Mouse (Mus musculus) natural killer cell, adult 2 months (primary cell): ENCODE results near the gene Acot3.

Source experiments
- DNase-seq, 2 experiments: peaks; one replicate each; pipeline ENCODE4 v3.0.0; 2022; ENCODE audit warnings: low spot score in 2 of 2

The Acot3 gene

GRCm38 (mm10) chr12:84100604-84101492 lies 48.9 kb downstream of the Acot3 start, which contains the start of gene Acot6:
Gene Acot6, plus strand, starts transcription at chr12:84100654.
- DNase-seq: peak; percentile 6 to 41

- no peak for DNase-seq
These were observed 49.5 kb downstream of the Acot3 start for GRCm38 (mm10) chr12:84101493-84101845.

- no peak for DNase-seq
These were observed 55.1 kb downstream of the Acot3 start for GRCm38 (mm10) chr12:84107012-84107411.

GRCm38 (mm10) chr12:84107692-84108091 lies 55.7 kb downstream of the Acot3 start:
- peak in 1 of 2 experiments; percentile 8 for DNase-seq

GRCm38 (mm10) chr12:84109924-84110323 lies 58.0 kb downstream of the Acot3 start:
- no peak for DNase-seq
